Mouse (Mus musculus) bone marrow, adult 2 months (tissue): ENCODE measurements at regions not wholly inside any gene's neighbourhood (a gene's known extent, or its start where the extent isn't known, plus 50 kb on each side); places are given as distances from the start of the nearest gene placed in this dataset.

ENCODE experiments used
- H3K27ac ChIP-seq: fragments of 200-500 bp; 2 replicates; pipeline ENCODE4 v1.5.1; 2012; ENCODE audit warnings: low read depth, mild to moderate bottlenecking, control low read depth, inconsistent platforms, low read length; ENCODE audit not compliant: control insufficient read depth, poor library complexity, insufficient read depth
- H3K4me1 ChIP-seq: fragments of 200-500 bp; 2 replicates; pipeline ENCODE4 v1.6.1; 2011; ENCODE audit warnings: low read length; ENCODE audit not compliant: control insufficient read depth, insufficient read depth
- H3K4me3 ChIP-seq: fragments of 200-500 bp; replicated peaks from 2 replicates; pipeline ENCODE3; 2011; ENCODE audit warnings: mild to moderate bottlenecking, low read depth, low read length, control low read depth; ENCODE audit not compliant: control insufficient read depth
- CTCF ChIP-seq: fragments of 200-500 bp; IDR thresholded peaks from 2 replicates; pipeline ENCODE4 v1.5.1; 2011; ENCODE audit warnings: low read length, control low read depth; ENCODE audit not compliant: control insufficient read depth, insufficient read depth
- POLR2A ChIP-seq: fragments of 200-500 bp; IDR thresholded peaks from 2 replicates; pipeline ENCODE4 v1.6.1; 2011; ENCODE audit warnings: low read depth, mild to moderate bottlenecking, control low read depth, low read length, borderline replicate concordance; ENCODE audit not compliant: control insufficient read depth
- WGBS: fragments of 180-500 bp; shearing (Covaris S2); methylation state at CpG from one replicate; pipeline ENCODE4 v1.1.7; 2018; 5-methylcytosine and 5-hydroxymethylcytosine counted together

DNA sequence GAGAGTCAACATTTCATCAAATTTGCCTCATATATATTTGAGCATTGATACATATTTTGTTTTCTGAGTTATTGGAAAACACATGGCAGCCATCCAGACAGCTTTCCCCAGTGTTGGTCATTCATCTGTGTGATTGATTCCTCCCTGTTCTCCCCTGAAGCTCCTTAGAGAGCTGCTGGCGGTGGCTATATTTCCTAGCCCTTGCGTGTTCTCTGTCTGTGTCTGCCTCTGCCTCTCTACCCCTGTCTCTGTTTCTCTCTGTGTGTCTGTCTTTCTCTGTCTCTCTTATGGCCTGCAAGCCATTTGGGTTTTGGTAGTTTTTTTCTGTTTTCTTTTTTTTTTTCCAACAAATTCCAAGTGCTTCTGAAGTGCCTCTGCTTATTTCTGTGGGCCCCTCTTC, 66.7 kb upstream of the Rbms1 start:
- Histone ChIP-seq H3K4me3 (no peak overlapping the region), H3K4me1 (peaks cover 3% of the 10 kb centered on the region; the same call in 1 of the 2 replicates), H3K27ac (no peak overlapping the region)
- WGBS = 79% methylated on average over 2 of the region's 2 CpGs
- TF ChIP-seq POLR2A = no peak
- TF ChIP-seq CTCF = no peak

DNA sequence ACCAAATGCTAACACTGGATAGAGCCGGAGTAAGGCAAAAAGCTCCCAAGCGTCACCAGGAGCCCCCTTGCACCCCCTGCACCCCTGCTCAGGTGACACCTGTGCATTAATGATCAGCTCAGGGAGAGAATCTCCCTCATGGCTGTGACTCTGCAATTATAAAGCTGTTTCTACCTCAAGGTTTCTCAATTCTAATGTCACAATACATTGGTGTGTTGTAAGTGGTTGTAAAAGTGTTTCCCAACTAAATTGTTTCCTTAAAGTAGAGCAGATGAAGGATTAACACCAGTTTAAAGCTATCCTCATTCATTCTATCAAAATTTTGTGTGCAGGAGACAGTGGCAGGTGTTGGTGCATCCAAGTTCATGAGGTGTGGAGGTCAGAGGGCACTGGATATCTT, 65.6 kb upstream of the Rbms1 start:
- TF ChIP-seq POLR2A (no peak), CTCF (no peak)
- Histone ChIP-seq H3K4me1 (peaks cover 3% of the 10 kb centered on the region; the same call in 1 of the 2 replicates), H3K4me3 (no peak overlapping the region), H3K27ac (no peak overlapping the region; the same call in 1 of the 2 replicates)
- 44% methylated on average over 2 of the region's 2 CpGs for WGBS

GRCm38 (mm10) chr2:61027686-61028085, 64.7 kb upstream of the Rbms1 start:
- 71% methylated on average over 4 of the region's 4 CpGs for WGBS
- Histone ChIP-seq H3K4me3 (no peak overlapping the region), H3K27ac (no peak overlapping the region), H3K4me1 (peaks cover 3% of the 10 kb centered on the region; the same call in 1 of the 2 replicates)
- TF ChIP-seq CTCF = no peak
- no peak for TF ChIP-seq POLR2A

- Histone ChIP-seq H3K4me1 (peaks cover 1% of the 10 kb centered on the region; the same call in 1 of the 2 replicates), H3K4me3 (no peak overlapping the region), H3K27ac (no peak overlapping the region)
- 87% methylated on average over 5 of the region's 5 CpGs for WGBS
- TF ChIP-seq CTCF = no peak
- no peak for TF ChIP-seq POLR2A
Measured at GRCm38 (mm10) chr2:61022411-61022810, 59.4 kb upstream of the Rbms1 start.

DNA sequence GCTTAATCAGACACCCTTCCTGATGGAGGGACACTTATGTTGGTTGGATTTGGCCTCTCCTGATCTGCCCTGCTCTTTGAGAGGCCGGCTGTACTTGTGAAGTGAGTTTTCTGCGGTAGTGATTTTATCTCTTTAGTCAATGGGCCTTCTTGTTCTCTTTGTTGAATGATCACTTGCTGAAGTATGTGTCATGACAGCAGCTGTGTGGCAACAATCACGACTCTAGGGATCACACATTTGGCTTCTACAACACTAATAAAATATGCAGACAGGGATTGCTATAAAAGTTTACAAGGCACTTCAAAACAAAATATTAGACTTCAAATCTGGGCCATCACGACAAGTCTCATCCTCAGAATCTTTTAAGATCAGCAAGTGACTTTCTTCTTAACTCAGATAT, 57.8 kb upstream of the Rbms1 start:
- Histone ChIP-seq H3K4me1 (no peaks in the 10 kb centered on the region), H3K4me3 (no peak overlapping the region), H3K27ac (no peak overlapping the region)
- 85% methylated on average over 4 of the region's 4 CpGs for WGBS
- no peak for TF ChIP-seq POLR2A
- TF ChIP-seq CTCF = no peak

DNA sequence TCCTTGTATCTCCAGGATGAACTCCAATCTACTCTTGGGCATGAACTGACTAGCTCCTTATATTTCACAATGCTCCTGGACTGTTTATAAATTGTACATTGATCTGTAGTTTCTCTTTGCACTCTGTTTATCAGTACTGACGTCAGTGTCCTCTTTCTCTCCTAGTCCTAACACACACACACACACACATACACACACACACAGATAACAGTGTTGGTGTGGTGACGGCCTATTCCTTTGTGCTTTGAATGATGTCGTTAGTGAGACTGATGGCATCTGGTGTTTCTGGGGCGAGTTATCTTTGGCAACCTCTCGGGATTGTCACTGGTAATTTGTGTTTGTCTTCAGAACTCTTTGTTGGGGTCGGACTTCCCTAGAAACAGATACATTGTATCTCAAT, 50.0 kb upstream of the Rbms1 start:
- no peaks in the 10 kb centered on the region for H3K4me1 ChIP-seq
- H3K27ac ChIP-seq = no peak overlapping the region
- H3K4me3 ChIP-seq = no peak overlapping the region
- no peak for TF ChIP-seq CTCF
- TF ChIP-seq POLR2A = no peak
- 65% methylated on average over 6 of the region's 6 CpGs for WGBS
